Mouse (Mus musculus) right cerebral cortex, postnatal 14 days (tissue): Measurements from ENCODE around the gene Asns.
"Not testable (repeated sequence)": the region's sequence is repeated elsewhere in the genome, so short reads cannot be mapped to it uniquely, and the experiment has no call there.

Experiments
- DNase-seq: peaks from one replicate; pipeline ENCODE4 v3.0.0; 2022

Gene Asns

DNA sequence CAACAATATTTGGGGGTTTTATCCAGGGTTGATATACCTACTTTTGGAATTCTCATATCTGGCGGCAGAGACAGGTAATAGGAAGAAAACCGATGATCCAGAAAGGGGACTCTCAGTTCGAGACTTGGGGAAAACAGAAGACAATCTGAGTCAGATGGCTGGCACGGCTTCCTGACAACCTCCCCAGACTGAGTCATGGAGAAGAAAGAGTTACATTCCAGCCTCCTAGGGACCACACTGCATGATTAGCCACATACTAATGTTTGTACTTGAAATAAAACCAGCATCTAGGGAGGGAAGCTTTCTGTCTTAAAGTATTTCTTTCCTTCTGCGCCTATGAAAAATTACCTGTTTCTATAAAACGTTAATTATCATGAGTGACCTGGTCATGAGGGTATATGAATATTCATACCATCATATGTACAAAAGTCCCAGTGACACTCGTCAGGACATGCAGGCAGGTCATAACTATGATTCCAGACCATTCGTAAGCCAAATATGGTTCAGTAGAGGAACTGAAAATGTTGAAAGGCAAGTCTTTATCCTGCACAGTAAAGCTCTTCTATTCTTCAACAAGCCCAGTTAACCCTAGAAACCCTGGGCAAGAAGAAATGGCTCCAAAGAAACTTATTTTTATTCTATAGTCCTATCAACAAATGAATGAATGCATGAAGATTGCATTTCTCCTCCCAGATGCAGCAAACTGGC, 16.7 kb downstream of the Asns start:
- no peak for DNase-seq

- DNase-seq, result no peak
These were observed 20.4 kb downstream of the Asns start for GRCm38 (mm10) chr6:7672438-7673253.

DNA sequence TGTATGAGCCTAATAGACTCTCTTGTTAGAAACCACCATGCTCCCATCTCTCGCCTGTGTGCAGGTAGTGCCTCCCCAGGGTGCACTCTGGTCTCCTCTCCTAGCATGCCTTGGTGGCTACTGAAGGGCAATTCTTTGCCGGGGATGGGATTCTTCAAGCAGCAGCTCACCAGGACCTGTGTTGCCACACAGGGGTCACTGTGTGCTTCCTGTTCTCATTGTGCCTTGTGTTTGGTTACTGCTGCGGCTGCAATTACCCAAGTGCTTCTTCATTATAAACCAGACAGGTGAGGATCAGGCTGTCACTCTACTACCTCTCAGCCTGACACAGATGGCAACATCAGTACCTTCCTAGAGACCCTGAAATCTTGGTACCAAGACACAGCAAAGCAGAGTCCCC, 21.6 kb downstream of the Asns start:
- DNase-seq, result no peak

- DNase-seq, result no peak
These were observed 22.5 kb downstream of the Asns start for GRCm38 (mm10) chr6:7670588-7670987.

- no peak for DNase-seq
These were observed 23.3 kb downstream of the Asns start for GRCm38 (mm10) chr6:7669721-7670120.

DNA sequence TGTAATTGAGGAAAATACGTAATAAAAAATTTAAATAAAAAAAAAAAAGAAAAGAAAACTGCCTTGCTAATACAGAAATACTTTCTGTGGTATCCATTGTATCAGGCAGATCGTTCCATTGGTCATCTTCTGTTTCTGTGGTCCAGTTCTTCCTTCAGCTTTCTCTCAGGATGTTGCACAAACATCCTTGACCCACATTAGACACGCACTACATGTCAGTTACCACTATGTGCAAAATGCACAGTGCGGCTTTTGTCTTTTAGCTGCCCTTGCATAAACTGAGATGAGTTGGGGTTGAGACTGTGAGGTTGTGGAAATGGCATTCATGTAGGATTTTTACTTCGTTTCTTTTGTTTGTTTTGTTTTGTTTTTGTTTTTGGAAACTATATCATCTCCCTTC, 24.7 kb downstream of the Asns start:
- DNase-seq, result no peak

- not testable (repeated sequence) for DNase-seq
These were observed 27.2 kb downstream of the Asns start for GRCm38 (mm10) chr6:7665902-7666301.

DNA sequence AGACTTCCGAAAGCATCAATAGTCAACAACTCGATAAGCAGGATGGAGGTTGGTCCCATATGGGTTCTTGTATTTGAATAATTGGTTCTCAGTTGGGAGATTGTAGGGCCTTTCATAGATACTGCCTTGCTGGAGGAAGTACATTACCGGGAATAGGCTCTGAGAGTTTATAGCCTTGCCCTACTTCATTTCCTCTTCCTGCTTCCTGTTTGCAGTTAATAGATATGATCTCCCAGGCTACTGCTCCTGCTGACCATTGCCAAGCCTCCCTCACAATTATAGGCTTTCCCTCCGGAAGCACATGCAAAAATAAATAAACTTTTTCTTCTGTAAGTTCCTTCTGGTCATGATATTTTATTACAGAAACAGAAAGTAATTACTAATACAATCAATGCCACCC, 31.6 kb downstream of the Asns start:
- DNase-seq, result no peak

- no peak for DNase-seq
These were observed 32.5 kb downstream of the Asns start for GRCm38 (mm10) chr6:7660377-7661080.

GRCm38 (mm10) chr6:7656601-7657000, 36.5 kb downstream of the Asns start:
- DNase-seq, result no peak

DNA sequence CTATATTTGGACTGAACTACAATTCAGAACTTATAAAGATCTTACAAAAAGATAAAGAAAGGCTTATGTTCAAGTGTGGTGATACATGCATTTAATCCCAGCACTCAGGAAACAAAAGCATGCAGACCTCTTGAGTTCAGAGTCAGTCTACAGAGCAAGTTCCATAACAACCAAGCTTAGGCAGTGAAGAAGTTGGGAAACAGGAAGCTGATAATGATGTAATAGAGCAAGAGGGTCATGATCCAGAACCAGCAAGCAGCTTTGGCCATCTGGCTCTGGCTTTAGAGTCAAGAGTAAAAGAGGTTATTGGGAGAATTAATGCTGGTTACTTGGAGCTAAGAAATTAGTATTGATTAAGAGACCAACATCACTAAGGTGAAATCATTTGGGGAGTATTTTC, 44.6 kb downstream of the Asns start:
- no peak for DNase-seq
